Mouse (Mus musculus) erythroid progenitor cell, adult 5-6 weeks (primary cell): ENCODE results near the gene 1700018B08Rik. TPM values are rescaled to one million over a fixed set of nuclear protein-coding genes. Genes with fewer than 3 reads are reported as not detected.

ENCODE experiments used
- ATAC-seq: replicated peaks from 2 replicates; pipeline ENCODE4 v1.8.0; 2016; ENCODE audit warnings: moderate number of reproducible peaks, mild to moderate bottlenecking, moderate TSS enrichment, inconsistent platforms; ENCODE audit not compliant: poor library complexity, low FRiP score, severe bottlenecking
- total RNA-seq, 2 experiments: library from RNA; stranded (forward) in 1 of 2; stranded (reverse) in 1 of 2; fragments of 150-400 nt in 1 of 2; fragments of 186-747, 209-891 nt in 1 of 2; gene quantifications; 2 replicates each; pipeline versions ENCODE4 v1.2.3 to v1.2.4; 2015 to 2017; ENCODE audit warnings: low replicate concordance in 2 of 2

Gene 1700018B08Rik
- total RNA-seq (2015; ENCODE audit: low replicate concordance) (not detected in 2 replicates), total RNA-seq (2017; ENCODE audit: low replicate concordance) (not detected in 2 replicates)

- no peak for ATAC-seq
Measured at GRCm38 (mm10) chr8:121544276-121544785, at the start of gene 1700018B08Rik. Gene 1700018B08Rik (minus strand): TSS chr8:121544320.

- no peak for ATAC-seq
Measured at GRCm38 (mm10) chr8:121593293-121593692, 49.2 kb upstream of the 1700018B08Rik start.

- ATAC-seq, result peak; percentile 58
Measured at GRCm38 (mm10) chr8:121591178-121592066, 47.3 kb upstream of the 1700018B08Rik start.

GRCm38 (mm10) chr8:121590203-121591177 lies 46.4 kb upstream of the 1700018B08Rik start, which contains the start of gene Map1lc3b:
Gene Map1lc3b (plus strand): TSS chr8:121590361.
- peak; percentile 54 for ATAC-seq

- ATAC-seq, result peak; percentile 7; the same call in 1 of the 2 replicates
Measured at GRCm38 (mm10) chr8:121589205-121589726, 45.1 kb upstream of the 1700018B08Rik start.

- peak; percentile 66 for ATAC-seq
Measured at GRCm38 (mm10) chr8:121588750-121589149, 44.6 kb upstream of the 1700018B08Rik start.

- ATAC-seq, result peak; percentile 84
Measured at GRCm38 (mm10) chr8:121585159-121585825, 41.2 kb upstream of the 1700018B08Rik start.

- no peak for ATAC-seq
Measured at GRCm38 (mm10) chr8:121584730-121585129, 40.6 kb upstream of the 1700018B08Rik start.

GRCm38 (mm10) chr8:121583653-121584052 lies 39.5 kb upstream of the 1700018B08Rik start:
- no peak for ATAC-seq

- no peak for ATAC-seq
Measured at GRCm38 (mm10) chr8:121580465-121580864, 36.3 kb upstream of the 1700018B08Rik start.

- peak; percentile 79 for ATAC-seq
Measured at GRCm38 (mm10) chr8:121578676-121579451, 34.7 kb upstream of the 1700018B08Rik start, which contains the start of gene Fbxo31. Gene Fbxo31 (minus strand): TSS chr8:121578806.

GRCm38 (mm10) chr8:121577751-121578675 lies 33.9 kb upstream of the 1700018B08Rik start:
- peak; percentile 52 for ATAC-seq

- no peak for ATAC-seq
Measured at GRCm38 (mm10) chr8:121575661-121576060, 31.5 kb upstream of the 1700018B08Rik start.

- peak; percentile 92 for ATAC-seq
Measured at GRCm38 (mm10) chr8:121573275-121573674, 29.2 kb upstream of the 1700018B08Rik start.

GRCm38 (mm10) chr8:121572121-121572520 lies 28.0 kb upstream of the 1700018B08Rik start:
- no peak for ATAC-seq

- no peak for ATAC-seq
Measured at GRCm38 (mm10) chr8:121570801-121571200, 26.7 kb upstream of the 1700018B08Rik start.

GRCm38 (mm10) chr8:121570335-121570734 lies 26.2 kb upstream of the 1700018B08Rik start:
- ATAC-seq, result no peak
